Mouse (Mus musculus) liver, adult (tissue): Measurements from ENCODE around the gene Meaf6.

Experiments used
- GATA4 ChIP-seq: IDR thresholded peaks from 2 replicates; pipeline ENCODE4 v1.6.1; 2014; ENCODE audit warnings: mild to moderate bottlenecking, low read length; ENCODE audit not compliant: insufficient replicate concordance

Gene Meaf6

DNA sequence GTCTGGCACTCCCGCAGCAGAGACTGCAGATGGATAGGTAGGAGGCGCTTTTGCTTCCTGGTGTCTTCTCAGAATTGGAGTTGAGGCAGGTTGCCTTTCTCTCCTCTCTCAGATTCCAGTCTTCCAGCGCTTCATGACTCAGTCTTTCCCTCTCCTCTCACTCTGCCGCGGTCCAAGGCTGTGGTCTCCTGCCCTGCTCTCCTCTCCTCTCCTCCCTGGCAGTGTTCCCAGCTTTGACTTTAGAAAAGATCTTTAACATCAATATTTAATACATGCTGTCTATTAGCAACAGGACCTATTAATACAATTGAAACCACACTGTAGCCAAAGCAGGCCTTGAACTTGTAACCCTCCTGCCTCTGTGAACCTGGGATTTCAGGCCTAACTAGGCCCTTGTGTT lies 11.1 kb downstream of the Meaf6 start:
- TF ChIP-seq GATA4: no peak

GRCm38 (mm10) chr4:125097412-125097811 lies 12.5 kb downstream of the Meaf6 start:
- no peak for TF ChIP-seq GATA4

DNA sequence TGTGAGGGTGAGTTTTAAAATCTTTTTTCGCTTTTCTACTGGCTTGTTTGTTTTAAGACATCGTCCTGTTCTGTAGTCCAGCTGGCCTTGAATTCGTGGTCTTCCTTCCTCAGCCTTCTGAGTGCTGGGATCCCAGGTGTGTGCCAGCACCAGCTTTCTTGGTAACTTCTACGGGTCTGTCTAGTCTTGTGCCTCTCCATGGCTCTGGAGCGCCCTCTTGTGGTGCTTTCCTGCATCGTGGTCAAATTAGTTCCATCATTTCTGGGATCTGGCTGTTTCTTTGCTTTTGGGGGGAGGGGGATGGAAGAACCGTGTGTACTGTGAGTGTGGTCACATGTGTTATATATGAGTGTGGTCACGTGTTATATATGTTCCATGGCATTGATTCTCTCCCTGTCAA lies 14.5 kb downstream of the Meaf6 start:
- no peak for TF ChIP-seq GATA4

DNA sequence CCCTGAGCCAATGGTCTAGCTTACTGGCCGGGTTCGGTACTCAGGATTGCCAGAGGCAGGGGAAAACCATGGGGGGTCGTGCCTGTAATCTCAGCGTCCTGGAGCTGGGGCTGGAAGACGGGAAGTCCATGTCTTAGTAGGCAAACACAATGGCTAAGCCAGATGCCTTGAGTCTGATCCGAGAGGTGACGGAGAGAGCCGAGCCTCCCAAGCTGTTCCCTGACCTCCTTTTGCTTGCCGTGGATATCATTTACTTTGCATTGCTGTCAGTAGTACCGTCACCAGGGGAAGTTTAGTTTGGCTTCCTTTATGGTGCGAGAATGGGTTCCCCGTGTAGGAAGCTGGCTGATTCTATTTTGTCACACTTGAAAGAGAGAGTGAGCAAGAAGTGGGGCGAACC lies 16.4 kb downstream of the Meaf6 start:
- TF ChIP-seq GATA4: no peak

DNA sequence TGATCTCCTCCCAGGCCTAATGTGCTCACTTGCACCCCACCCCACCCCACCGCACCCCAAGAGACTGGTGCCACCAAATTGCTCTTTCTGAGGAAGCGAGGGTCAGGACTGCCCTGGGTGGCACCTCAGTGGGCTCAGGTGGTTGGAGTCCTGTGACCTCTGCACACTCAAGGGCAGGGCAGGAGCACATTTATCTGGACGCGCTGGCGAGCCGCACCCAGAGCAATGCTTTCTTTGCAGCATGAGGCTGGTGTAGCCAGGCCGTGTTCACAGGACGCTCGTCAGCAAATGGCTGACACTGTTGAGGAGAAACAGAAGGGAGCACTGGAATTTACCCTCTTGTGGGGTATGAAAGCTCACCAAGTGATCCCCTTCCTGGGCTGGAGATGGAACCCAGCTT lies 20.4 kb downstream of the Meaf6 start:
- TF ChIP-seq GATA4: no peak

GRCm38 (mm10) chr4:125114638-125115037 lies 29.7 kb downstream of the Meaf6 start:
- TF ChIP-seq GATA4: no peak

DNA sequence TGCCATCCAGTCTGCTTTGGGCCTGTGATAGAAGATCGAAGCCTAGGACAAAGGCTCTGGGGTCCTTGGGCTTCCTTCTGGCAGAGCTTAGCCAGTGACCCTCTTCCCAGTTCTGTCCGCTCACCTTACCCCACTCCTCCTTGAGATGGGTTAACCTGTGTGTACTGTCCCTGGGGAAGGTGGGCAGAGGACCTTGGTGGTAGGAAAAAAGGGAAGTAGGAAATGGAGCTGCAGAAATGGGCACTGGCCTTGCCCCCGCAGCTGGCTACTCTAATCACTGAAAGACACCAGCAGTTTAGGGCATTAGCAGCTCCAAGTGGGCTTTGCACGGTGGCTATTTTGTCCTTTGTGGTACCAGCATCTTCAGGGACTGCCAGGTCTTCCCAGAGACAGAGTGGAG lies 30.1 kb downstream of the Meaf6 start:
- no peak for TF ChIP-seq GATA4

- no peak for TF ChIP-seq GATA4
These were observed 30.8 kb downstream of the Meaf6 start for GRCm38 (mm10) chr4:125115710-125116089.

DNA sequence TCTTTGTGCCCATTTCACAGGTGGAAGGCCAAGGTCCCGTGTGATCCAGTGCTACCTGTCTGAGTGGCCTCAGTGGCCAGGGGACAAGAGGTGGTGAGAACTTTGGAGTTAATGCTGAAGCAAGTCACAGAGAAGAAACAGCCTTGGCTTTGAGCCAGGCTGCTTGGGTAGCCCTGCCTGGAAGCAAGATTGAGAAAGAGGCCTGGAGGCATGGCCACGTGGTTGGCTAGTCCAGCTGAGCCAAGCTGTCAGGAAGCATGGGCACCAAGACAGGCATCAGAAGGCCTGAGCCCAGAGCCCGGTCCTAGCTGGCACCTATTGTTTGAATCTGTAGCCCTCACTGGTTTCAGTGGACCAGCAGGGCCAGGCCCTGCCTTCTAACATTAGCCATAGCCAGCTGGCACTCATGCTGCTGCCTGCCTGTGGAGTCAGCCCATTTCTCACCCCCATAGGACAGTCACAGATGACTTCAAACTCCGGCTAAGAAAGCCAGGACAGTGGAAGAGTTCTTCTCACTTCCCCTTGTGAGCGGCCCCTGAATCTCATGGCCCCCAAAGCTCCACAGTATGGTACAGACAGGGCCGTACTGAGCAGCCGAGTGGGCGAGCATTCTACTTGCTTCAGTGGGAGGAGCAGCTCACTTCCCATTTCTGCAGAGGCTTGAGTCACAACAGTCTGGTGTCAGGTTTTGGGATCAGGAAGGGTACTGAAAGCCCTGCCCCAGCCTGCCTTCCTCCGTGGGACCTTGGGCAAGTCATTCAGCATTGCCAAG lies 31.3 kb downstream of the Meaf6 start:
- TF ChIP-seq GATA4: no peak

- no peak for TF ChIP-seq GATA4
These were observed 32.0 kb downstream of the Meaf6 start for GRCm38 (mm10) chr4:125116929-125117328.

DNA sequence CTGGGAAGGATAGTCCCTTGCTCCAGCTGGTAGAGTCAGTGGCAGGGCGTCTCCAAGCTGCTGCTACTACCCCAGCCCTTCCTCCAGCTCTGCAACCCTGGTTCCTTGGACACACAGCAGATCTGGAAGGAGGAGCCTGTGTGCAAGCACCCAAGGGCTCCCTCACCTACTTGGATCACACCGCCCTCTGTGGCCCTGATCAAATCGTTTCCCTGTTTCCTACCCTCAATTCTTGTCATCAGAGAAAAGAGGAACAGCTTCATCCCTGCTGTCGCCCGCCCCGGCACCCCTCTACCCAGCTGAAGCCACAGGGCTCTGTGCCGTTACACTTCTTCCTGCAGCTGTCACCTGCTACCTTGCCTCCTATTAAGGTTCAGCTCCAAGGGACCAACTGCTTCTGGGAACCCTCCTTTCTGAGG lies 33.0 kb downstream of the Meaf6 start:
- no peak for TF ChIP-seq GATA4

DNA sequence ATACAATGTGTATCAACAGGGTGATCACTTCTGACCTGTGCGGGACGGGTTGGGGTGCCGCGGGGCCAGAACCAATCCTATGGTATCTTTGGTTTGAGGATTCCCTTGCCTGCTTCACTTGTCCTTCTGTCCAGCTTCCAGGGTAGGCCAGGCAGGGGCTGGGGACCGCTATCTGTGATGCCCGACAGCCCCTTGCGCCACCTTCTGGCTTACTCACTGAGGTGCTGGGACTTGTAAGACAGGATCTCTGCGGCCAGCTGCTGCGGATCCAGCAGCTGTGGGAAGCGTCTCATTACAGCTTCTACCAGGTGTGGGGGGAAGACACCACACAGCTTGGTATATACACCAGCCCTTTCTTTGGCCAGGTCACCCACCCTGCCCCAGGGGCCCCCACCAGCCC lies 34.1 kb downstream of the Meaf6 start:
- TF ChIP-seq GATA4: no peak

GRCm38 (mm10) chr4:125119721-125120120 lies 34.8 kb downstream of the Meaf6 start:
- TF ChIP-seq GATA4: no peak

GRCm38 (mm10) chr4:125122431-125123278 lies 37.7 kb downstream of the Meaf6 start:
- TF ChIP-seq GATA4: no peak

DNA sequence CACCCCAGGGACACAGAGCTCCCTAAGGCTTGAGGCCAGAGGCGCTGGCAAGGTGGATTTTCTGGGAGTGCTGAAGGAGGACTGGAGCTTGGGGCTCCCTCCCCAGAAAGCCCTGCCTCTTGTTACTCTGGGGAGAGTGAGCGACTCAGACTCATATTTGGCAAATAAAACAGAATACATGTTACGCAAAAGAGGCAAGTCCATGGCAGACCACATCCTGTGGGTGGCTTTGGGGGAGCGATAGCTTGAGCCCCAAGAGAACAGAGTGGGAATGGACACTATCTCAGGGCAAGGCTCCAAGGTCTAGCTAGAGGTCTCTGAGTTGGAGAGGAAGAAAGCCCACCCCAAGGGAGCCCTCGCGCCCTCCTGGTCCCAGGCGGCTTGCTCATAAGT lies 38.3 kb downstream of the Meaf6 start:
- TF ChIP-seq GATA4: no peak
